Mouse (Mus musculus) testis, adult 10 weeks (tissue): ENCODE measurements around the gene Nphs2. TPM values are rescaled to one million over a fixed set of nuclear protein-coding genes. Genes with fewer than 3 reads are reported as not detected.

Source experiments
- polyA plus RNA-seq: library from polyadenylated mRNA; stranded (reverse); fragments of 350-450 nt; fragmentation: Illumina TruSeq; extraction: RNeasy Lipid Tissue Mini Kit (QIAGEN cat#74804); gene quantifications from one replicate; pipeline ENCODE4 v1.2.3, GENCODE M21; 2014; ENCODE audit warnings: low read depth, low replicate concordance

The Nphs2 gene
- 0.49 TPM for polyA plus RNA-seq

GRCm38 (mm10) chr1:156310630-156311029 is at the start of gene Nphs2:
Nphs2 (plus strand) TSS chr1:156310727.

DNA sequence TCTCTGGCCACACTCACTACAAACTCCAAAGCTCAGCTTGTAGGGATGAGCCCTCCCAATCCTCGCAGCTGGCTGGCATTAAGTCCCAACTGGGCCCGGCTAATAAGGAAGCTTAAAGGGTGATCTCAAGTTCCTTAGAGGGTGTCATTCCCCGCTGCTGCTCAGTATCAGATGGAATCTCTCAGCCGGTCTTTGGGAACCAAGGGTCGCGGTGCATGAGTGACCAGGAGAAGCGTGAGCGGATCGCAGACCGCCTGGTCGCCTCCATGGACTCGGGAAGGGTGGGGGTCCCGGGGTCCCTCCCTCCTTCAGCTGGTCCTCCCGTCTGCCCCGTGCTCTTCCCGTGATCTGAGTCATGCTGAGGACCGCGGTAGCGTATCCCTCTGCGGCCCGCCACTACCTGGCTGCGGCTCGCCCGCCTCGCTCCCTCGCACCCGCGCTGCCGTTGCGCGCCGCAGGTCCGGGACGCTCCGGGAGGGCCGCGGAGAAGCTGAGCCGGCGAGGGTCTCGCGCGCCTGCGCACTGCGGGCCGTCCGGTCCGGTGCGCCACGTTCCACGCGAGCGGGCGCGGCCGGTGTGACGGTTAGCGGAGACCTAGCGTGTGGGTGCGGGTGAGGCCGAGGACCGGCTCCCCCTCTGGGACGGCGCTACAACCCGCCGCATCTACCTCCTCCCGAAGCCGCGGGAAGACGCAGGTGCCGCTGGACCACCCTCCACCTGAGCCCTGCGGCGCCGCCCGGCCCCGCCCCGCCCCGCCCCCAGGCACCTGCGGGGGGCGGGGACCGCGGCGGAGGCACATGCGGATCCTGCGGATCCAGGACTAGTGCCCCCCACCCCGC is 7.4 kb upstream of the Nphs2 start, which contains the start of gene Tdrd5:
Gene Tdrd5, minus strand, starts transcription at position 754 of the 839 bp plus-strand sequence.

DNA sequence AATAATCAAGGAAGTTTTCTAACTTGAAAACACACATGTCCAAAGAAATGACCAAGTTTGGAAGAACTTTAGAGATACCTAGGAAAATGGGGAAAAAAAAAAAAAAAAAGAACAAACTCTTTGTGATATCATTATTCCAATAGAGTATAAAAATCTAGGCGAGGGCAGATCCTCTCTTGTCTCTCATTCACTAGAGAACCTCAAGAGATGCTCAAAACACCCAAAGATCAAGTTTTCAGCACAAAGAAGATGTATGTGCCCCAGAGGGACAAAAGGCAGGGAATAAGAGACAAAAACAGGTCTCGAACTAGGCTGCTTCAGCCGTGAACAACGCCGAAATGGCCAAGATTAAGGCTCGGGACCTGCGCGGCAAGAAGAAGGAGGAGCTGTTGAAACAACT is 55.2 kb downstream of the Nphs2 start, which contains the start of gene Gm2000:
Gene Gm2000, plus strand, starts transcription at position 301 of the 400 bp plus-strand sequence.

Other genes starting within 250 kb of the Nphs2 start
- 0.11 TPM for gene Fam163a, start 105.7 kb upstream of the Nphs2 start, polyA plus RNA-seq
- 76.1 TPM for gene Tdrd5, start 7.1 kb upstream of the Nphs2 start, polyA plus RNA-seq
- gene Gm2000, start 55.3 kb downstream of the Nphs2 start, polyA plus RNA-seq, result 6.6 TPM
- gene Axdnd1, start 110.4 kb downstream of the Nphs2 start, polyA plus RNA-seq, result 498 TPM
- 49.8 TPM for gene Soat1, start 163.6 kb downstream of the Nphs2 start, polyA plus RNA-seq
- gene Gm10031, start 213.3 kb downstream of the Nphs2 start, polyA plus RNA-seq, result 2.0 TPM
- gene Abl2, start 248.1 kb downstream of the Nphs2 start, polyA plus RNA-seq, result 7.7 TPM